Comparison of ENCODE assay signal across 9 mouse cellular contexts in the genomic region with DNA sequence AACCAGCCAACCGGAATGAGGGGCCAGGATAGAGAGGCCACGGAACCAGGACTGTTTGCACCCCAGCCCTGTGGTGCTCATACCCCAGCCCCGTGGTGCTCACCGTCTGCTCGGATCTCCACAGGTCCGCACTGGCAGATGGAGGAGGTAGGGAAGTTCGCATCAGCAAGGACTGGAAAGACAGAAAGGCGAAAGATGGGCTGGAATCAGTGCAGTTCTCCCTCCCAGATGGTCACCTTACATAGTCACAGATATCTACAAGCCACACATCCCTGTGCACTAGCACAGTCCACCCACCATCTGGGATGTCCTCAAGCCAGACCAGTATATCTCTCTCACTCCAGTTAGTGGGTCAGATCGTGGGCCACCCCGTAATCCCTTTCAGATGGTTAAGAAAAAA. TPM values are rescaled to one million over a fixed set of nuclear protein-coding genes. Genes with fewer than 3 reads are reported as not detected.
A peak's percentile ranks its signal among the peaks of the same experiment; 100 is the strongest.
DNase-seq lines count a peak whose midpoint lies in the region; ATAC-seq and TF ChIP-seq lines count a peak whose summit lies in the region.
"Had no signal": no experiment of that assay in that cellular context is flagged by ENCODE, and none has a peak within 500 bp of the region (broad histone marks: within the 10 kb centered on the region; RNA-seq: fewer than 3 reads in every experiment).

No protein-coding gene starts in this region.

- no peak for DNase-seq in heart, postnatal 36 days
- DNase-seq in cerebellum, adult 2 months, result peak; percentile 46 to 59
- no peak for DNase-seq in left cerebral cortex, postnatal 10 days (ENCODE audit: extremely low spot score in 1 of 2, low spot score in 2 of 2)
- no peak for DNase-seq in gastrocnemius, adult 18-20 months (ENCODE audit: low spot score)
- DNase-seq in gastrocnemius, postnatal 36 days, result no peak

- H3K9ac ChIP-seq in heart, embryonic 16.5 days (ENCODE audit: low read length), result peak overlapping the region; percentile 80
- H3K9ac ChIP-seq in hindbrain, embryonic 12.5 days, result peak overlapping the region; percentile 55; the same call in 1 of the 2 replicates
- peak overlapping the region; percentile 57 for H3K9ac ChIP-seq in midbrain, embryonic 12.5 days (replicated peaks)

- intact Hi-C loops in heart, postnatal 36 days (cut with DNase I), result no loop called here
- intact Hi-C loops in left cerebral cortex, postnatal 10 days (cut with DNase I), result no loop called here
- intact Hi-C loops in gastrocnemius, postnatal 36 days (cut with DNase I), result no loop called here

- peak overlapping the region; percentile 56 for H3K4me3 ChIP-seq in heart, embryonic 16.5 days (ENCODE audit: low read length)
- peak overlapping the region; percentile 92 for H3K4me3 ChIP-seq in cerebellum, adult 2 months (replicated peaks; ENCODE audit: insufficient read depth, low read depth, low read length)
- H3K4me3 ChIP-seq in hindbrain, embryonic 12.5 days, result peak overlapping the region; percentile 39
- peak overlapping the region; percentile 38 for H3K4me3 ChIP-seq in midbrain, embryonic 12.5 days

- no peak for TF ChIP-seq POLR2A in cerebellum, adult 2 months (IDR thresholded peaks at IDR 0.05; ENCODE audit: borderline replicate concordance, insufficient read depth, low read length)

- peak overlapping the region; percentile 94 for H3K27ac ChIP-seq in heart, embryonic 16.5 days (ENCODE audit: low read length)
- H3K27ac ChIP-seq in cerebellum, adult 2 months (ENCODE audit: insufficient read depth, low read length), result peak overlapping the region; percentile 89
- no peak overlapping the region for H3K27ac ChIP-seq in hindbrain, embryonic 12.5 days
- no peak overlapping the region for H3K27ac ChIP-seq in midbrain, embryonic 12.5 days (replicated peaks)

- peak overlapping the region; percentile 74 for H3K4me2 ChIP-seq in heart, embryonic 16.5 days (ENCODE audit: low read depth, low read length)
- peak overlapping the region; percentile 75 for H3K4me2 ChIP-seq in hindbrain, embryonic 12.5 days (replicated peaks)
- peak overlapping the region; percentile 65 for H3K4me2 ChIP-seq in midbrain, embryonic 12.5 days (replicated peaks)

- peaks cover 13% of the 10 kb centered on the region for H3K4me1 ChIP-seq in heart, embryonic 16.5 days (ENCODE audit: control insufficient read depth, insufficient read depth, low read length)
- peaks cover 3% of the 10 kb centered on the region; the same call in 1 of the 2 replicates for H3K4me1 ChIP-seq in cerebellum, adult 2 months (ENCODE audit: control insufficient read depth, insufficient read depth, low read length)
- peaks cover 16% of the 10 kb centered on the region for H3K4me1 ChIP-seq in hindbrain, embryonic 12.5 days
- peaks cover 14% of the 10 kb centered on the region for H3K4me1 ChIP-seq in midbrain, embryonic 12.5 days

- no peaks in the 10 kb centered on the region for H3K9me3 ChIP-seq in heart, embryonic 16.5 days (replicated peaks; ENCODE audit: control insufficient read depth, low read length)
- H3K9me3 ChIP-seq in hindbrain, embryonic 12.5 days (replicated peaks), result no peaks in the 10 kb centered on the region
- no peaks in the 10 kb centered on the region for H3K9me3 ChIP-seq in midbrain, embryonic 12.5 days

- 0 out of 2 replicates have a peak, but pooled peaks have one; percentile 24 for ATAC-seq in heart, embryonic 16.5 days (replicated peaks; ENCODE audit: extremely low read depth, insufficient read depth, low FRiP score)
- ATAC-seq in hindbrain, embryonic 12.5 days (ENCODE audit: low FRiP score), result peak; percentile 34; the same call in 1 of the 2 replicates
- ATAC-seq in midbrain, embryonic 12.5 days (ENCODE audit: low FRiP score, low read depth), result no peak

- 73% methylated on average over 10 of the region's 10 CpGs for WGBS in heart, embryonic 16.5 days
- 24% methylated on average over 10 of the region's 10 CpGs for WGBS in cerebellum, adult 2 months
- 72% methylated on average over 10 of the region's 10 CpGs for WGBS in hindbrain, embryonic 12.5 days
- WGBS in midbrain, embryonic 12.5 days, result 76% methylated on average over 10 of the region's 10 CpGs

- peaks cover 14% of the 10 kb centered on the region for H3K36me3 ChIP-seq in heart, embryonic 16.5 days (ENCODE audit: control insufficient read depth, insufficient read depth)
- peaks cover 12% of the 10 kb centered on the region for H3K36me3 ChIP-seq in hindbrain, embryonic 12.5 days
- H3K36me3 ChIP-seq in midbrain, embryonic 12.5 days, result peaks cover 15% of the 10 kb centered on the region

- no peak for TF ChIP-seq CTCF in cerebellum, adult 2 months (IDR thresholded peaks at IDR 0.05; ENCODE audit: borderline replicate concordance, insufficient read depth, low read depth, low read length)

- no peaks in the 10 kb centered on the region for H3K27me3 ChIP-seq in heart, embryonic 16.5 days (ENCODE audit: control insufficient read depth, insufficient read depth, low read length)
- H3K27me3 ChIP-seq in cerebellum, adult 2 months (ENCODE audit: control insufficient read depth, insufficient read depth, low read length), result no peaks in the 10 kb centered on the region
- 0 out of 2 replicates have a peak, but pooled peaks cover 2% of the 10 kb centered on the region for H3K27me3 ChIP-seq in hindbrain, embryonic 12.5 days
- peaks cover 15% of the 10 kb centered on the region for H3K27me3 ChIP-seq in midbrain, embryonic 12.5 days

RNA-seq across cellular contexts. Expression of a gene that starts 0.7 kb away (rescaled TPM):
- 93.9 and 103 TPM in 2 replicates for polyA plus RNA-seq in heart, embryonic 16.5 days (2015; fragmentation: Nextera tagmentation; extraction: Ambion mirVana)
- 10 to 100 TPM; 72.7 to 79.5 TPM for total RNA-seq in heart, postnatal 36 days (2021)
- 94.7 and 98.3 TPM in 2 replicates for polyA plus RNA-seq in cerebellum, adult 2 months (2012; rRNA removed)
- polyA plus RNA-seq in hindbrain, embryonic 12.5 days (2016; fragmentation: Nextera tagmentation; extraction: Ambion mirVana), result 21.8 and 24.7 TPM in 2 replicates
- polyA plus RNA-seq in midbrain, embryonic 12.5 days (2016; fragmentation: Nextera tagmentation; extraction: Ambion mirVana), result 14.6 and 16.1 TPM in 2 replicates
- 10 to 100 TPM; 22.6 to 30.0 TPM for total RNA-seq in left cerebral cortex, postnatal 10 days (2021)
- total RNA-seq in gastrocnemius, adult 18-20 months (2021), result 10 to 100 TPM; 37.3 to 44.0 TPM
- 10 to 100 TPM; 38.9 to 42.5 TPM for total RNA-seq in gastrocnemius, postnatal 36 days (2021)

RNA-seq across cellular contexts. Expression of a gene that starts 8.3 kb away (rescaled TPM):
- polyA plus RNA-seq in heart, embryonic 16.5 days (2015; fragmentation: Nextera tagmentation; extraction: Ambion mirVana), result 2.3 TPM in 1 of 2 replicates, not detected in the other
- total RNA-seq in heart, postnatal 36 days (2021), result not detected
- not detected in 2 replicates for polyA plus RNA-seq in cerebellum, adult 2 months (2012; rRNA removed)
- not detected in 2 replicates for polyA plus RNA-seq in hindbrain, embryonic 12.5 days (2016; fragmentation: Nextera tagmentation; extraction: Ambion mirVana)
- not detected in 2 replicates for polyA plus RNA-seq in midbrain, embryonic 12.5 days (2016; fragmentation: Nextera tagmentation; extraction: Ambion mirVana)
- total RNA-seq in left cerebral cortex, postnatal 10 days (2021), result not detected
- total RNA-seq in gastrocnemius, adult 18-20 months (2021), result not detected
- not detected for total RNA-seq in gastrocnemius, postnatal 36 days (2021)
- total RNA-seq: neutrophil, adult 5-6 weeks had no signal

RNA-seq across cellular contexts. Expression of a gene that starts 14.1 kb away (rescaled TPM):
- 9.5 and 12.9 TPM in 2 replicates for polyA plus RNA-seq in heart, embryonic 16.5 days (2015; fragmentation: Nextera tagmentation; extraction: Ambion mirVana)
- 1 to 10 TPM; 3.3 to 5.1 TPM for total RNA-seq in heart, postnatal 36 days (2021)
- 5.0 and 5.9 TPM in 2 replicates for polyA plus RNA-seq in cerebellum, adult 2 months (2012; rRNA removed)
- 12.9 and 18.1 TPM in 2 replicates for polyA plus RNA-seq in hindbrain, embryonic 12.5 days (2016; fragmentation: Nextera tagmentation; extraction: Ambion mirVana)
- polyA plus RNA-seq in midbrain, embryonic 12.5 days (2016; fragmentation: Nextera tagmentation; extraction: Ambion mirVana), result 9.8 and 11.3 TPM in 2 replicates
- 1 to 10 TPM; 6.5 to 9.4 TPM for total RNA-seq in left cerebral cortex, postnatal 10 days (2021)
- total RNA-seq in gastrocnemius, adult 18-20 months (2021), result 1 to 10 TPM; 3.2 to 4.0 TPM
- total RNA-seq in gastrocnemius, postnatal 36 days (2021), result 1 to 10 TPM; 3.1 to 3.7 TPM

RNA-seq across cellular contexts. Expression of a gene that starts 14.8 kb away (rescaled TPM):
- 244 and 266 TPM in 2 replicates for polyA plus RNA-seq in heart, embryonic 16.5 days (2015; fragmentation: Nextera tagmentation; extraction: Ambion mirVana)
- 100 to 1,000 TPM; 458 to 480 TPM for total RNA-seq in heart, postnatal 36 days (2021)
- 90.9 and 98.6 TPM in 2 replicates for polyA plus RNA-seq in cerebellum, adult 2 months (2012; rRNA removed)
- polyA plus RNA-seq in hindbrain, embryonic 12.5 days (2016; fragmentation: Nextera tagmentation; extraction: Ambion mirVana), result 134 and 148 TPM in 2 replicates
- polyA plus RNA-seq in midbrain, embryonic 12.5 days (2016; fragmentation: Nextera tagmentation; extraction: Ambion mirVana), result 136 and 142 TPM in 2 replicates
- 10 to 100 TPM; 57.3 to 57.5 TPM for total RNA-seq in left cerebral cortex, postnatal 10 days (2021)
- 100 to 1,000 TPM; 138 to 150 TPM for total RNA-seq in gastrocnemius, adult 18-20 months (2021)
- 100 to 1,000 TPM; 105 to 146 TPM for total RNA-seq in gastrocnemius, postnatal 36 days (2021)

RNA-seq across cellular contexts. Expression of a gene that starts 19.1 kb away (rescaled TPM):
- 0.47 and 0.66 TPM in 2 replicates for polyA plus RNA-seq in heart, embryonic 16.5 days (2015; fragmentation: Nextera tagmentation; extraction: Ambion mirVana)
- not detected for total RNA-seq in heart, postnatal 36 days (2021)
- polyA plus RNA-seq in cerebellum, adult 2 months (2012; rRNA removed), result 189 and 198 TPM in 2 replicates
- 24.8 and 25.1 TPM in 2 replicates for polyA plus RNA-seq in hindbrain, embryonic 12.5 days (2016; fragmentation: Nextera tagmentation; extraction: Ambion mirVana)
- polyA plus RNA-seq in midbrain, embryonic 12.5 days (2016; fragmentation: Nextera tagmentation; extraction: Ambion mirVana), result 21.4 and 22.3 TPM in 2 replicates
- 100 to 1,000 TPM; 222 to 234 TPM for total RNA-seq in left cerebral cortex, postnatal 10 days (2021)
- under 1 TPM; 0.52 to 0.53 TPM for total RNA-seq in gastrocnemius, adult 18-20 months (2021)
- under 1 TPM in 1 of 2 experiments, not detected in 1; 0.33 TPM for total RNA-seq in gastrocnemius, postnatal 36 days (2021)
- total RNA-seq: neutrophil, adult 5-6 weeks had no signal

Comparison
In these comparisons a context has a peak if more than half of its experiments do, and no peak if none do; other contexts are left out.
1. H3K27ac ChIP-seq: peak in heart, embryonic 16.5 days (single experiment) and cerebellum, adult 2 months (single experiment); none in hindbrain, embryonic 12.5 days (single experiment) and midbrain, embryonic 12.5 days (single experiment).
2. H3K4me3 ChIP-seq: peak in every context shown above with its lines; median percentile 92 in cerebellum, adult 2 months; 56 in heart, embryonic 16.5 days; 39 in hindbrain, embryonic 12.5 days; 38 in midbrain, embryonic 12.5 days.
3. DNase-seq: peak in cerebellum, adult 2 months (2 of 2); none in heart, postnatal 36 days (0 of 2), left cerebral cortex, postnatal 10 days (0 of 2), gastrocnemius, adult 18-20 months (single experiment) and gastrocnemius, postnatal 36 days (0 of 2).
4. Peak in every context shown above with its lines, with median percentiles within 50 percentile points of each other: H3K4me2 ChIP-seq and H3K9ac ChIP-seq.